Mouse (Mus musculus) embryonic fibroblast, embryonic 13.5 days (primary cell): Measurements from ENCODE around the gene Gpatch2.

Experiments
- CTCF ChIP-seq: IDR thresholded peaks from 2 replicates; pipeline ENCODE4 v1.5.1; 2011; ENCODE audit warnings: mild to moderate bottlenecking, control low read depth, low read length, moderate library complexity, borderline replicate concordance; ENCODE audit not compliant: insufficient read depth
- POLR2A ChIP-seq: IDR thresholded peaks from 2 replicates; pipeline ENCODE4 v1.6.1; 2011; ENCODE audit warnings: low read depth, mild to moderate bottlenecking, control low read depth, low read length, moderate library complexity

- TF ChIP-seq CTCF, result no peak
- no peak for TF ChIP-seq POLR2A
Measured at GRCm38 (mm10) chr1:187209496-187209895, 5.8 kb upstream of the Gpatch2 start.
